Mouse (Mus musculus): ENCODE measurements around the gene Rps6kc1. TPM values are rescaled to one million over a fixed set of nuclear protein-coding genes. Genes with fewer than 3 reads are reported as not detected.
A peak's percentile ranks its signal among the peaks of the same experiment; 100 is the strongest.

Rps6kc1 gene
- total RNA-seq, 2 experiments from 2014 or later, result 106 to 110 TPM

DNA sequence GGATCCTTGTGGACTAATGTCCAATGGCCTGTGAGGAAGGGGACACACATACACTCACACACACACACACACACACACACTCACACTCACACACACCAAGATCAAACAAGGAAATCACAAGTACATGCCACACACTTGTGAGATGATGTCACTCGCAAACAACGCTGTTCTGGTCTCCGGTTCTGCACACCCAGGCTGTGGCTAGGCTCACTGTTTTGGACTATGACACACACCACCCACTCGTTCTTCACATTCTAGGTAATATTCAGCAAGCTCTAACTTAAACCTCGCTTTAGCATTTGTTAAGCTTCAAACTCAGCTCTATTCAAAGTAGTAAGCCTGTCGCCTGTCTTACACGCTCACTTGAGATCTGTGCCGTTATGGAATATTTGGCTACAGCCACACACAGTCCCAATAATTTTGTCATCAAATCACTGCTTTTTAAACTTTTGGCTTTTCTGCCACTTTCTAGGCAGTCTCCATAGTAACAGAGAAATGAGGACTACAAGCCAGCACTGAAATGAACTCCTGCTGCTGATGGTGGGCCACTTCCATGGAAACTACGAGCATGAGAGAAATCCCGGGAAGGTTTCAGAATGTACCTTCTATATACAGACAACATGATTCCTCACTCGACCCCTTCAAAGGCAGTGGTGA lies 65.4 kb downstream of the Rps6kc1 start:
- peak; percentile 23 to 68 for DNase-seq (ENCODE audit: low spot score in 2 of 2)
- intact Hi-C loops (cut with DNase I), result no loop called here

- intact Hi-C loops (cut with DNase I), result no loop called here
Observed at GRCm38 (mm10) chr1:190845419-190845818, 66.2 kb downstream of the Rps6kc1 start.

GRCm38 (mm10) chr1:190844356-190844755 lies 67.2 kb downstream of the Rps6kc1 start:
- intact Hi-C loops (cut with DNase I), result no loop called here
- DNase-seq (ENCODE audit: low spot score in 2 of 2), result no peak

More at GRCm38 (mm10) chr1:190845419-190845818, 66.2 kb downstream of the Rps6kc1 start:
- DNase-seq (ENCODE audit: low spot score in 2 of 2), result no peak

GRCm38 (mm10) chr1:190836046-190836445 lies 75.5 kb downstream of the Rps6kc1 start:
- intact Hi-C loops (cut with DNase I), result no loop called here
- peak in 1 of 2 experiments; percentile 59 for DNase-seq (ENCODE audit: low spot score in 2 of 2)

GRCm38 (mm10) chr1:190834201-190834907 lies 77.2 kb downstream of the Rps6kc1 start:
- DNase-seq (ENCODE audit: low spot score in 2 of 2), result no peak
- intact Hi-C loops (cut with DNase I), result loop anchor here (5.0 kb wide), 1 partner anchor 33 kb away; no protein-coding TSS in a partner anchor

DNA sequence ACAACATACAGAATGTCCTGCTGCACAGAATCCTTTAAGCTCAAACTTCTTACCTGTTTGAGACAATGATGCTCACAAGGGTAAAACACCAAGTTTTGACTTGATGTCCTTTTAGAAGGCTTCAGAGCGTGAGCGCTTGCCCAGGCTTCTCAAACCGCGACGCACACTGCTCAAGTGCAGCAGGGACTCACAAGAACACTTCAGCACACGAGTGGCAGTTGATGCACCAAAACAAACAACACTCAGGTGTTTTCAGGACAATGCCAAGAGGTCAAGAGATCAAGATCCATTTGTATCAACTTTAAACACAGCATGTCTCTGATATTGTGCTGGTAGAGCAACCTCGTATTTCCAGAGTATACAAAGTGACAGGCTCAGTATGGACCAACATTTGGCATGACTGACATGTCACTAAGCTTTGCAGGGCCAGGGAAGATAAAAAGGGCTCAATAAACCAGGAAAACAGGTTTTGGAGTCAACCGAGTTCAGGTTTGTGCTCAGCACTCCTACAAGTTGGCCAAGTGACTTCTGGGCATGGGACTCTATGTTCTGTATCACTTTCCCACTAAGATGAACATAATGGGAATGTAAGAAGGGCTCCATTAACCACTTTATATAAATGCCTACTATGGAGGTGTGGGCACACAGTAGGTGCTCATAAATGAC lies 78.5 kb downstream of the Rps6kc1 start:
- intact Hi-C loops (cut with DNase I), result loop anchor here (5.0 kb wide), 1 partner anchor 34 kb away; no protein-coding TSS in a partner anchor
- DNase-seq (ENCODE audit: low spot score in 2 of 2), result no peak

DNA sequence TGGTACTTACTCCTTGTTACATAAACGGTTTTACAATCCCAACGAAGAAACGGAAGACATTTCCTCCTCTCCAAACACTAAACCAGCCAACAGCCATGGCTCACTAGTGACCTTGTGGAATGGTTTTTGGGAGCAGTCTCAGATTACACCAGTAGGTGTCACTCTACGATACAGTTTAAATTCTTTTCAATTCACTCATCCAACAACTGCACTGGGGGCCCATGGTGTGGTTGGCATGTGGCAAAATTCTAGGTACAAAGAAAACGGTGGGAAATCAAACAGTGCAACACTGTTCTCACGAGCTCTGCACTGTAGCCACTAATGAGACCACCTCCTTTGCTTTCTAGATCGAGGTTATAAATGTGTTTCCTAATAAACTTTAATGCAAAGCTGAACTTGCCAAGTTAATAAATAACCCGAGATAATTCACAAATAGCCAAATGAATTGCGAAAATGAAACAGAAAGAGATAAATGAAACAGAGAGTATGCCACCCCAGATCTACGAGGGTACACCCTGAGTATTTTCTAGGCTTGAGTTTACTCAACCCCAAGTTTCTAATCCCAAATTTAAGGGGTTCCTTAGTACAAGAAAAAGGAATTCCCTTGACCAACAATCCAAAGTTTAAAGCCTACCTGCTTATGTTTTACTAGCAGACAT lies 79.6 kb downstream of the Rps6kc1 start:
- DNase-seq (ENCODE audit: low spot score in 2 of 2), result peak; percentile 49 to 72
- intact Hi-C loops (cut with DNase I), result loop anchor here (1.0 to 5.0 kb wide), 2 partner anchors 35 to 49 kb away; no protein-coding TSS in a partner anchor

GRCm38 (mm10) chr1:190826486-190827034 lies 85.0 kb downstream of the Rps6kc1 start:
- no peak for DNase-seq (ENCODE audit: low spot score in 2 of 2)
- intact Hi-C loops (cut with DNase I), result no loop called here

DNA sequence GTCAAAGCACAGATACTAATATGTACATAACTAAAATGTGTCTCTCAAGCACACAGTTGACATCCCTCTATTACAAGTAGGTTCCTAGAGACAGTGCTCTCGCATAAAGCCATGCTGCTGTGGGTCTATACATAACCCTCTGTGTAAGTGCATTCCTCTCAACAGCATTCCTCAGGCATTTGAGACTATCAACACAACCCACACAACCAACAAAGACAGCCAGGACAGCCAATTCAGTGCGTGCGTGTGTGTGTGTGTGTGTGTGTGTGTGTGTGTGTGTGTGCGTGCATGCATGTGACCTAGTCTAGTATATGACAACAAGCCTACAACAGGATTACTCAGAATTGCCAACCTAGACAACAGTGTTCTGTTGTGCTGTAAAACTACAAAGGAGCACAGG lies 87.8 kb downstream of the Rps6kc1 start:
- intact Hi-C loops (cut with DNase I), result no loop called here
- DNase-seq (ENCODE audit: low spot score in 2 of 2), result no peak

DNA sequence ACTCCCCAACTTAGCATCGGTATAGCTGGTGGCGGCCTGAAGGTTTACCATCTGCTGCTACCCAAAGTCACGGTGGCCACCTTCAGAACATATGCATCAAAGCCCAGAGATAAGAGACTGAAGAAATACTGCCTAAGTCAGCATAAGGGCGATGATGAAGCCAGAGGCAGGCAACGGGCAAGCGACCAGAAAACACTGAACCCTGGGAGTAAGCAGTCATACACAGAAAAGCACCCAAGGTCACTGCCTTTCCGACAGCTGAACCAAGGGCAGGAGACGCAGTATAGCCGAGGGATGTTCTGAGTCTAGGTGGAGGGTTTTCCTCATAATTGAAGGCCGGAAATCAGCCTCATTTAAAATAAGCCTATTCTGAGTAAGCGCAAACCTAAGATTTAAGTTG lies 95.4 kb downstream of the Rps6kc1 start:
- DNase-seq (ENCODE audit: low spot score in 2 of 2), result no peak
- intact Hi-C loops (cut with DNase I), result loop anchor here (10.0 kb wide), 1 partner anchor 911 kb away; no protein-coding TSS in a partner anchor

DNA sequence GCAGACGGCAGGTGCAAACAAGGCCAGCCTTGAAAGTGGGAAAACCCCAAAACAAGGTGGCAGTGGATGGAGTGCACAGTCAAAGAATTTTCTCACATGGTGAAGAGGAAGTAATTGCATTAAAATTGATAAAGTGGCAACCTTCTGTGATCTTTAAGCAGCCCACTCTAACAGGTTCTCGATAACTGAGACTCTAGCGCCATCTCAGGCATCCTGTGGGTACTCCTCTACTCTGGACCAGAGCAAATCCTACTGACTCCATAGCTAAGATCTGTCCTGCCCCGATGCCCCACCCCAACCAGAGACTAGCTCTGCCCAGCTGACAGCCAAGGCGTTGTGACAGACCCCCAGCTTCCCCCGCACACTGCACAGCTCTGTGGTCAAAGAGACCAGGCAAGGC lies 101.2 kb downstream of the Rps6kc1 start:
- intact Hi-C loops (cut with DNase I), result loop anchor here (10.0 kb wide), 1 partner anchor 906 kb away; no protein-coding TSS in a partner anchor
- DNase-seq (ENCODE audit: low spot score in 2 of 2), result no peak

DNA sequence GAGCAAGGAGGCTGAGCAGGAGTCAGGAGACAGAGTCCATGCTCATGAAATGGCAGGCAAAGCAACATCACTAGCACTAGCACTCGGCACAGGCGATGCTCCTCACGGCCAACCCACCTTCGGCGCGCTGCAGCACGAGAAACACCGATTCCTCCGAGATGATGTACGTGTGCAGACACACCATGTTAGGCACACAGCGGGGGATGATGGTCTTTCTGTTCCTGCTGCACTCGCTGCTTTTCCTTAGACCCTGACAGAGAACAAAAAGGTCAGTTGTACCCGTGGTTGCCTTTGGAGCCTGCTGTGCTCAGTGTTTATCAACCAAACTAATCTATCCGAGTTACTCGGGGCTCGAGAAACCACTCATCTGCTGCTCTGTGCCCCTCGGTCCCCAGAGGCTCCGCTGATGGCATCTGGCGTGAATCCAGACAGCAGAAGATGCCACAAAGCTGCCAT lies 102.8 kb downstream of the Rps6kc1 start:
- intact Hi-C loops (cut with DNase I), result no loop called here
- peak in 1 of 2 experiments; percentile 35 for DNase-seq (ENCODE audit: low spot score in 2 of 2)

- DNase-seq (ENCODE audit: low spot score in 2 of 2), result no peak
- intact Hi-C loops (cut with DNase I), result no loop called here
Observed at GRCm38 (mm10) chr1:190806817-190807216, 104.8 kb downstream of the Rps6kc1 start.

DNA sequence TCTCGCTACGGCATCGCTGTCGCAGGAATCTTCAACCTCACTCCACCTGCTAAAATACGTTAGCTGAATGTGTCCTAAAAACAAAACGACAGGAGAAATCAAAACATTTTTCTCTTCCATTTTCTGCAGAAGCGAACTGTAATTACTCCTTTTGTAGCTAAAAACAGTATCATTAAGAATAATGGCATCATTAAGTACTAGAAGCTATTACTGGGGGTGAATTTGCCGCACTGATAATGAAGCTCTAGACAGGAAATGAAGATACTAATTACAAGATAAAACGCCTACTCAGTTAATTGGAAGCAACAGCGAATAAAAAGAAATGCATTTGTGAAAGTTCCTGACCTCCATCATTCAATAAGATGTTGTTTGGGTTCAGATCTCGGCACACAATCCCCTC lies 112.9 kb downstream of the Rps6kc1 start:
- intact Hi-C loops (cut with DNase I), result loop anchor here (5.0 to 10.0 kb wide), 2 partner anchors 626 to 914 kb away; partner anchors contain the start of gene Prox1

GRCm38 (mm10) chr1:190797483-190798058 lies 114.0 kb downstream of the Rps6kc1 start:
- DNase-seq (ENCODE audit: low spot score in 2 of 2), result no peak
- intact Hi-C loops (cut with DNase I), result loop anchor here (2.0 to 10.0 kb wide), 3 partner anchors 625 to 913 kb away; partner anchors contain the start of gene Prox1

More for the DNA sequence above, 112.9 kb downstream of the Rps6kc1 start:
- no peak for DNase-seq (ENCODE audit: low spot score in 2 of 2)

DNA sequence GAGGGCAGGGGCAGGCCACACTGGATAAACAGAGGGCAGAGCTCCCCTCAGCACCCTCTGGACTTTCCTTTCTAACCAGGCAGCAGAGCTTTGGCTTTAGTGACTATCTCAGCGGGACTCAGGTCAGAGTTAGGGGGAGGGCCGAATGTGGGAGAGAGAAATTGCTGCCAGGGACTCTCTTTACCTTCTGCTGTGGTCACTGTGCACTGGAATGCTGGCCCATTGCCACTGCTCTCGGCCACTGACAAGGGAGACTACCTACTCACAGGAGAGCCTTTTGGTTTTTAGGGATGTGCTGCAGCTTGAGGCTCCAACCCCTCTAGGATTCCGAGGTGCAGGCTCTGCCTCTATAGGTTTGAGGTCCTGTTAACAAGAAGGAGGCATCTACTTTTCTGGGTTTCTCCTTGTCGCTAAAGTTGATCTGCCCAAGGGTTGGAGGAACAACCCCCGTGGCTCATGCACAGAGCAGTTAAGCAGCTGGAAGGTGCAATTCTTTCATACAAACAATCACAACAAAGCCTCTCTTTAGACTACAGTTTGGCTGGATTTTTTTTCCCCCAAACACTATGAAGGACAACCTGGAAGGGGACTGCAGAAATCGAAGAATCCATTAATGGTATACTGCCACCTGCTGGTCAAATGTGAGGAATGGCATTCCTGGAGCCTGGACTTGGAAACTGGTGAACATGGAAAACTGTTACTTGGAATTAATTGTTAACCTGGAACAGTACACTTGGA lies 114.7 kb downstream of the Rps6kc1 start:
- intact Hi-C loops (cut with DNase I), result loop anchor here (2.0 to 10.0 kb wide), 3 partner anchors 625 to 912 kb away; partner anchors contain the start of gene Prox1
- DNase-seq (ENCODE audit: low spot score in 2 of 2), result peak; percentile 59 to 61

DNA sequence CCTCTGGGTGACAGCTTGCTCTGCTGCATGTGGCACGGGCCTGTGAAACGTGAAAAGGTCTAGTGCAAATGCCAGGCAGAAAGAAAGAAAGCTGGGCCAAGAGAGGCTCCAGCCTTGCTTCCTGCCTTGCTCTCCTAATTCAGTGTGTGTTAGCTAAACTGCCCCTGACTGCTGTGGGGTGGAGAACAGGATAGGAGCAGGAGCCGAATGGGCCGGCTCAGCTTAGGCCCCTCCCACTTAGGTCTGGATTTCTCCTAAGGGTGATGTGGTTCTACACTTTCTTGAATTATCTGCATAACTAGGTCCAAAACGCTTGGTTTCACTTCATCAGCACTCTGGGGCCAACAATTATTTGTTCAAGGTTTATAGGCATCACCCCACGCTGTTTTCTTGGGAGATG lies 119.9 kb downstream of the Rps6kc1 start:
- intact Hi-C loops (cut with DNase I), result loop anchor here (10.0 kb wide), 1 partner anchor 907 kb away; no protein-coding TSS in a partner anchor
- no peak for DNase-seq (ENCODE audit: low spot score in 2 of 2)

DNA sequence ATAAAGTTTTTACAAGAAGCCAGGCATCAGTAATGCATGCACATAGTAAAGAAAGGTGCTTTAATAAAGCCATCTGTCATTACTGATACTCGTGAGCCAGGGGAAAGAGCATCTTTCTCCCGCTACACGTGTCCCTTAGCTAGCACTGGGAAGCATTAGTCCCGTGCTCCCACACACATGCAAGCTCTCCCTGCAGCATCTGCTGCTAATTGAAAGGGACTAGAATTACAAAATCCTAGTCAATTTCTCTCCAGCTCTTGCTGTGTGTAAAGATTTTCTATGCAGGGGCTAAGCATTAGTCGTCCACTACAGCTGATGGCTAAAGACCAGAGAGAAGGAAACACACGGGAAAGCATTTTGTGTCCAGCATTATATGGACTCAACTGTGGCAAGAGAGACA lies 120.8 kb downstream of the Rps6kc1 start:
- intact Hi-C loops (cut with DNase I), result loop anchor here (10.0 kb wide), 1 partner anchor 906 kb away; no protein-coding TSS in a partner anchor

More for the DNA sequence above, 120.8 kb downstream of the Rps6kc1 start:
- no peak for DNase-seq (ENCODE audit: low spot score in 2 of 2)

Data from left cerebral cortex, postnatal 25 days (tissue).